Mouse (Mus musculus) cerebellum, postnatal 25 days (tissue): ENCODE data around the gene Hist1h4i.

Experiments
- DNase-seq, 2 experiments: peaks; one replicate each; pipeline ENCODE4 v3.0.0; 2021; ENCODE audit warnings: mixed read lengths in 2 of 2

Gene Hist1h4i

DNA sequence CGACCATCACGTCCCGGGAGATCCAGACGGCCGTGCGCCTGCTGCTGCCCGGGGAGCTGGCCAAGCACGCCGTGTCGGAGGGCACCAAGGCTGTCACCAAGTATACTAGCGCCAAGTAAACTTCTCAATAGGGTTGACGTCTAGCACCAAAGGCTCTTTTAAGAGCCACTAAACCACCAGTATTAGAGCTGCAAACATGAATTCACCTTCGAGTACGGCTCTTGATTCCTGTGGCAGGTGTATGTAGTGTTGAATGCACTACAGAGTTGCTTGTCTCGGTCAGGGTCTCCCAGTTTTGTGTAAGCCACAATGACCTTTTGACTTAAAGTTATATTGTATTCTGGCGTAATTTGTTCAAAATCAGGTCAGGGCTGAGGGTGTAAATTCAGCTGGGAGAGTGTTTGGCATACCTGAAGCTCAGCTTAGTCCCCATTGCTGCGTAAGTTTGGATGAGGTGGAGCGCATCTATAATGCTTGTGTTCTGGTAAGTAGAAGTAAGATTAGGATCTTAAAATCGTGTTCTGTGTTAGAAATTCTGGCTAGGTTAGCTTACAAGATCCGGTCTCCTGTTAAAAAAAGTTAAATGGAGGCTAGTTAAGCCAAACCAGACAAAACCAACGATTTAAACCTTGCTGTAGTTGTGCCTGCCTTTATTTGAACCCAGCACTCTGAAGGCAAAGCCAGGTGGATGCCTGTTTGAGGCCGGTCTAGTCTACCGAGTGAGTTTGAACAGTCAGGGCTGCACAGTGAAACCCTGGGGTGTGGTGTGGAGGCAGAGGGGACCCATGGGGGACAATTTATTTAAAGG lies 4.8 kb downstream of the Hist1h4i start:
- no peak for DNase-seq

DNA sequence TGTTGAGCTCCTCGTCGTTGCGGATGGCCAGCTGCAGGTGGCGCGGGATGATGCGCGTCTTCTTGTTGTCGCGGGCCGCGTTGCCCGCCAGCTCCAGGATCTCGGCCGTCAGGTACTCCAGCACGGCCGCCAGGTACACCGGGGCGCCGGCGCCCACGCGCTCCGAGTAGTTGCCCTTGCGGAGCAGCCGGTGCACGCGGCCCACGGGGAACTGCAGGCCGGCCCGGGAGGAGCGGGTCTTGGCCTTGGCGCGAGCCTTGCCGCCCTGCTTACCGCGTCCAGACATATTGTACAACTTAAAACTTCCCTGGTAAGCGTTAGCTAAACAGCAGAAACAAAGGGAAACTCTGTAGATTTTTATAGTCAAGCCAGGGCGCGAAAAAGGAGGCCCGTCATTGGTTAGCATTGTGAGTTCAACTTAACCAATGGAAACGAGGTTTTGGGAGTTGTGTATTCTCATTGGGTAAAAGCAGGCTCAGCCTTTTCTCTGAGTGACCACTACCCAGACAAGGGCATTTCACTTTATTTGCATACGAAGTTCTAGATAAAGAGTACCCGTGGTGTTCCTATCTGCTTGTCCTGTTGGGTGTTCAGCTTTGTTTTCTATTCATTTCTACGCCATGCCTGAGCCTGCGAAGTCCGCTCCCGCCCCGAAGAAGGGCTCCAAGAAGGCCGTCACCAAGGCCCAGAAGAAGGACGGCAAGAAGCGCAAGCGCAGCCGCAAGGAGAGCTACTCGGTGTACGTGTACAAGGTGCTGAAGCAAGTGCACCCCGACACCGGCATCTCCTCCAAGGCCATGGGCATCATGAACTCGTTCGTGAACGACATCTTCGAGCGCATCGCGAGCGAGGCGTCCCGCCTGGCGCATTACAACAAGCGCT lies 5.7 kb downstream of the Hist1h4i start, which contains the start of the genes Hist1h2ah and Hist1h2bk:
Gene Hist1h2ah (minus strand): TSS at position 302 of the 882 bp plus-strand sequence.
Gene Hist1h2bk (plus strand): TSS at position 604 of the 882 bp plus-strand sequence.
- peak; percentile 78 to 83 for DNase-seq

DNA sequence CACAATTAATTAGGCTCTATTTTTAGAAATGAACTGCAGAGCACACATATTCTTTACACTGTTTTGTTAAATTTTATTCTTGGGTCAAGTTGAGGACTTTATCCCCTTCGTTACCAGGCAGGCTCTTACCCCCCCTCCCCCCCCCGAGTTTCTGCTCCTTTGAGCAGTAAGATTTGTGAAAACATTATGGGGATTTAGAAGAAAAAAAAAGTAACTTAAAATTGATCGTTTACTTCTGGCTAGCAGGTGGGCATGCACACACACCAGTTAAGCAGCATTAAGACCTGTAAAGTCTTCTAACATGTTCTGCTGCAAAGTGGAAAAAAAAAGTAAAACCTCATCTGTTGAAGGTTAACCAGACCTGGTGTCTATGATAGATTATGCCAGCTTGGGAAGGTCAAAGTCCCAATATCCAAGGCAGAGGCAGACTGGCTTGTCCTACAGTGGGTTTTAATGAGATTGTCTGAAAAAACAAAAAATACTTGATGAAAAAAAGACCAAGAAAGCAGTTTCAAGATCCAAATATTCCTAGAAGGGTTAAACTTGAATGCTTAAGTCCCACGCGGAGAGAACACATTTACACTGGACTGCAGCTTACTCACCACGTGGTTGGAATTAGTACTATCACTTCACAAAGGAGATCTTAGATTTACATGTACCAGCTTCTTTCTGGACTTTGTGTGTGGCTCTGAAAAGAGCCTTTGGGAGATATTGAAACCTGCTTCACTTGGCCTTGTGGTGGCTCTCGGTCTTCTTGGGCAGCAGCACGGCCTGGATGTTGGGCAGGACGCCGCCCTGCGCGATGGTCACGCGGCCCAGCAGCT lies 6.5 kb downstream of the Hist1h4i start:
- no peak for DNase-seq

DNA sequence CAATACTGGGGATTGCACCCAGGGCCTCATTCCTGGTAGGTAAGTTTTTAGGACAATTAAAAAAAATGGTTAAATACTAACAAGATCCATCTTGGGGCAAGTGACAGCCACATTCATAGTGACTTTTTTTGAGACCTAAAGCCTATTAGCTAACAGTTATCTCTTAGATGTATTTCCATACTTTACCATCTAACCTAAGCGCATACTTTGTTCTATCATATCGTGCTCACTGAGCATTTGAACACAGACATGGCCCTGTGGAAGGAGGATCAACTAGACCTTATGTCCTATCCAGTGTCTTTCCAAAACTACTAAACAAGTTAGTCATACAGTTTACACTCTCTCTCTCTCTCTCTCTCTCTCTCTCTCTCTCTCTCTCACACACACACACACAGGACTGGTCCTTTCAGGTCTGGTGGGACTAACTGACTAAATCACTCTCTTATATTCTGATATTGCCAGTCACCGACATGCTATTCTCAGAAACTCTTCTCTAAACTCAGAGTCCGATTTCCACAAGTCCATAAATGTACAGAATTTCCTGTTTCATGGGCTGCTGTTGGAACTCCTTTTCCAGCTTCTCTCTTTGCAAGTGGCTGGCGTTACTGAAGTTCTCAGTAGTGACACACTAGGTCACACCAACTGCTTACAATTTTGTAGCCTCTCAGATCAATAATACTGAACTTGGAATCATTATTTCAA lies 7.3 kb downstream of the Hist1h4i start:
- DNase-seq: no peak

DNA sequence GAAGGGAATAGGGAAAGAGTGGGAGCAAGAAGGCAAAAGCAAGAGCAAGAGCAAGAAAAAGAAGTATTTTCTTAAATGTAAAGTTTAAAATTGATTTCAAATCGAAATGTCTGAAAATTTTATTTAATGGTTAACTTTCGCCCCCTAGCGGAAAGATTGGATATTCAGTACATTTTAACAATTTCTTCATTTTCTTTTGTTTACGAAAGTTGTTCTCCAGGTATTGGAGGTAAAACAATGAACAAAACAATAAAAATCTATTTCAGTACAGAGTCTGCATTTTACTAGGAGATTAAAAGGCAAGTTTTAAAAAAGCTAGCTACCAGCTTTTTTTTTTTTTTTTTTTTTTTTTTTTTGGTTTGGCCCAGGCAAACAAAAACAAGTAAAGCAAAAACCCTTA lies 10.7 kb downstream of the Hist1h4i start:
- no peak for DNase-seq

DNA sequence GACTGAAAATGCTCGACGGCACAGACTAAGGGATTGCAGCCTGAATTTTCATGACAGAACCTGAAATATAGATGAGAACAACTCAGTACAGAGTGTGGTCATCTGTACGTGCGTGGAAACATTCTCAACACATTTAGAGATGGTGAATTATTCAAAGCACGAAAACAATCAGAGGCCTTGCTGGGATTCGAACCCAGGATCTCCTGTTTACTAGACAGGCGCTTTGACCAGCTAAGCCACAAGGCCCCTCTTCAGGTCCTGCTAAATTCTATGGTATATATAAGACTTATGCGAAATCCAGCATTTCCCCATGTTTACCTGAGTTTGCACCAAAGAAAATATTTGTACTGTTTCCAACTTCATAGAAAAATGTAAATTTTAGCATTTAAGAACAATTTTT lies 11.2 kb downstream of the Hist1h4i start:
- DNase-seq: peak in 1 of 2 experiments; percentile 48

DNA sequence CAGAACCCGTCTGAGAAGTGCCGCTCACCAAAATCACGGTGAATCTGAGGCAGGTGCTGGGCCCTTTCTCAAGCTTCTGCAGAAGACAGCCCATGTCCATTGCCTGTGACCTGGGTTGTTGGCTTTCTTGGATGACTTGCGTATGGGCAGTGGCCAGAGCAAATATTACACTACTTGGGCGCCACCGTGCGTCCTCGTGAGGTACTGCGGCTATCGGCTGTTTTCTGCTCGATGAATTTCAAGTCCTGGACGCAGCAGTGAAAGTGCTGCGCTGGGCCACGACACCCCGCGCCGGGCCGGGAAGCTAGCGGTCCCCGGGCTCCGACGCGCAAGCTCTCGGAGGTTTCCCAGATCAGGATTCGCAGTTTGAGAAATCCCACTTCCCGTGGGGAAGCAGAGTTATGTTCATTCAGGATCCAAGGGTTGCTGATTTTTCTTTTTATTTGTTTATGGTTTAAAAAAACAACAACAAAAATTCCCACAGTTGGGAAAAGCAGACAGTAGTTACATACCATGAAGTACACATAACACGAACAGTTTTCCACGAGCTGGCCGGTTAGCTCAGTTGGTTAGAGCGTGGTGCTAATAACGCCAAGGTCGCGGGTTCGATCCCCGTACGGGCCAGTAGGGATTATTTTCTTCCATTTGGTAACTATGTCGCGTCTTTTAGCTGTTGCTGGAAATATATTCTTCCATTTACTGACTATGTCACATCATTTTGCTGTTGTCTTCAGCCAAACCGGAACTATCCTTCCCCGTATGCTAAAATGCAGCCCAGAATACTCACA lies 12.3 kb downstream of the Hist1h4i start:
- peak; percentile 96 for DNase-seq

DNA sequence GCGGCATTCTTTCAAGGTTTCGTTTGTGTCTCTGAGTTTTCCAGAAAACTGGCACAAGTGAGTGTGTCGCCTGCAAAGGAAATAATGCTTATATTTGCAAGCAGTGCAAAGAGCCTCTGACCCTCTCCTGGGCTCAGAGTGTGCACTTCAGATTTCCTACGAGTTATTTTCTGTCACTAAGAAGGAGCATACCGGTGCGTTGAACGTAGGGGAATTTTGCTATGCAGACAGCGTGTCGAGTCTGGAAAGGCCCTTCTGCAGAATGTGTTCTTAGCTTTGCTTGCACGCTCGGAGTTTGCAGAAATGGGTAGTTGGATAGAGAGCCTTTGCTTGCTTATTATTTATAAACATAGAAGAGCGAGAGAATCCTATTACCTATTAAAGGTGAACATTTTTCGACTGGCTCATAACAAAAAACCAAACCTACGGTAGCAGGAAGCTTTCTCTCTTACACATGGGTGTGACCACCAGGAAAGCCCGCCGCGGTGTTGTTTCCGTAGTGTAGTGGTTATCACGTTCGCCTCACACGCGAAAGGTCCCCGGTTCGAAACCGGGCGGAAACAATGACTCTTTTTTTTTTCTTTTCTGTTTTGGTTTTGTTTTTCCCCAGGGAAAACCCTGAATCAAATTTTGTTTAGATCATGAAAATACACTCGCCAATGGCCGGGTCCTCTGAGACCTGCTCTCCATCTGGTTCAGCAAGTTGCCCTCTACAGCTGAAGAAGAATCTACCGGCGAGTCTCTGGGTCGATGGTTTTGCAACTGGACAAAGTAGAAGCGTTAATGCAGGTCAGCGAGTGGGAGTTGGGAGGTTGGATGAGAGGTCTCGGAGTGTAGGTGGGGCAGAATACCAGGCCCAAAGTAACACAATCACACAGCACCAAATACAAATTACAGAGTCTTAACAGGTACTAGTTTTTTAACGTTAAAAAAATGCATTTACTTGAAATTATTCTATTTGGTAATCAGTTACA lies 14.8 kb downstream of the Hist1h4i start:
- DNase-seq: peak; percentile 85 to 86

DNA sequence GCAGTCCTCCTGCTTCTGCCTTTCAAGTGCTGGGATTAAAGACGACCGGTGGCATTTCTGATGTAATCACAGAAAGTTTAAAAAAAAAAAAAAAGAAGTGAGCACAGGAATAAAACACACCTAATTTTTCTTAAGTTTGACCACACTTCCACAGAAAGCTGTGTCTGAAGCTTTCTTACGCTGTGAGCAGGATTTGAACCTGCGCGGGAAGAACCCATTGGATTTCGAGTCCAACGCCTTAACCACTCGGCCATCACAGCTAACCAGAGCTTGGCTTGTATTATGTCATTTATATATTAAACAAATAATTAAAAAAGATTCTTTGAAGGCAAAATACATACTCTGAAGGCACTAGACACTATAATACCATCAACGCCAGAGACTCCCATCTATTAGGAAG lies 18.9 kb downstream of the Hist1h4i start:
- peak; percentile 84 to 85 for DNase-seq

DNA sequence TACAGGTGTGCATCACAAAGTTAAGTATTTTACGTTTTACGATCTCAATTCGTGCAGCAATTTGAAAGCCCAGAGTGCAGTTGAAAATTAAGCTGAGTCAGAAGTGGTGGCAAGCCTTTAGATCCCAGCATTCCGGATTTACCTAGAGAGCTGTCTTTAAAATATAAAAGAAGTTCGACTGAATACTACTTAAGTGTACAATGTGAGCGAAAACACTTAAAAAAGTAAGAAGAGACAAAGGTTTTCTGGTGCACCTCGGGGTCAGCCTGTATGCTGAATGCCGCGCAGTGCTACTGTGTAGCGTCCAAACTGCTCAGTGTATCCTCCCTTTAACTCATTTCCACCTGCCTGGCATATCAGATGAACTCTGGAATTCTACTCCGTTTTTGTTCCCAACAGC lies 19.6 kb downstream of the Hist1h4i start:
- no peak for DNase-seq

DNA sequence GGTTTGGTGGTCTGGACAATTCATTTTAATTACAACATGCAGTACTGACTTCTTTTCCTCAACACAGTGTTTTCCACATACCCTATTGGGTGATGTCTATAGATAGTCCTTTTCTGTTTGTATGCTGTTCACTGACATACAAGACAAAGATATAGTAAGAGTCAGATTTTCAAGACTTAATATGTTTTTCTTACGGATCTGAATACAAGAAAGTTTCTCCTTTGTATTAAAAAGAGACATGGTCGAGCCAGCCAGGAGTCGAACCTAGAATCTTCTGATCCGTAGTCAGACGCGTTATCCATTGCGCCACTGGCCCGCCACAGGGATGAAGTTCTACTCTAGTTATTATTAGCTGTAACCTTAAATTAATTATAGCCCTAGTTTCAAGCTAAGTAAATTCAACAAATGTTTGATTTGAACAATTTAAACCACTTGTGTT lies 20.2 kb downstream of the Hist1h4i start:
- DNase-seq: peak; percentile 62 to 66

DNA sequence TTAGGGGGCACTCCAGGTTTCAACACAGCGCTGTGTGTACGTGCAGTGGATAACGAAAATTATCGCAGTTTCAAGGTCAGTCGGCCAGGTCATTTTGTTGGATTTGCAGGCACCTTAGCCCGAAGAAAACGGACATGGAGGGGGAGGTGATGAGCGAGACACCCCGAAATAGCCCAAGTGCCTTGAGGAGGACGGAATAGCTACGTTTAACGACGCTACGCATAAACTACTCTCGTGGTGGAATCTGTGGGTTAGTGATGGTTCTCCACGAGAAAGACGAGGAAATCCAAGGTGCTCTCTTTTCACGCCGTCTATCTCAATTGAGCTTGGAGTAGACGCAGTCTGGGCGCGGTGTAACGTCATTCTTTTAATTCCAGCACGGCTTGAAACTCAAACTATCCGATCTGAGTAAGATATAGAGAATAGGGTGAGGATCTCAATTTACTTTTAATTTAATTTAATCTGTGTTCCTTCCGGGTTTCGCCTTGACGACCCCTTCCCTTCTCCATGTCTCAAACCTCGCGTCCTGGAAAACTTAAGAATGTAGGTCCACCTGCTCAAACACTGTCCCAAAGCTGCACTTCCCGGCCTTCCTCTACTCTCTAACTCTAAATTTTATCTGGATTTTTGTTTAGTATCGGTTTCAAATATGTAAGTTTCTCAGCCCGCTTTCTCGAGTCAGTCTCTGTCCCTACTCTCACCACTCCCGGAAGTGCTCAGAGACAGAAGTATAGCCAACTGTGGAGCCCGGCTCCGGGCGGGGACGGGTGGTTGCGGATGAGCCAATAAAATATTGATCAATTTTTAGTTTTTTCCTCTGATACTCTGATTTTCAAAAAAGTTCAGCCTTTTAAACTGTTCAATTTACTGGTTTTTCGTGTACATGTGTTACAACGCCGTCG lies 21.0 kb downstream of the Hist1h4i start:
- DNase-seq: no peak

DNA sequence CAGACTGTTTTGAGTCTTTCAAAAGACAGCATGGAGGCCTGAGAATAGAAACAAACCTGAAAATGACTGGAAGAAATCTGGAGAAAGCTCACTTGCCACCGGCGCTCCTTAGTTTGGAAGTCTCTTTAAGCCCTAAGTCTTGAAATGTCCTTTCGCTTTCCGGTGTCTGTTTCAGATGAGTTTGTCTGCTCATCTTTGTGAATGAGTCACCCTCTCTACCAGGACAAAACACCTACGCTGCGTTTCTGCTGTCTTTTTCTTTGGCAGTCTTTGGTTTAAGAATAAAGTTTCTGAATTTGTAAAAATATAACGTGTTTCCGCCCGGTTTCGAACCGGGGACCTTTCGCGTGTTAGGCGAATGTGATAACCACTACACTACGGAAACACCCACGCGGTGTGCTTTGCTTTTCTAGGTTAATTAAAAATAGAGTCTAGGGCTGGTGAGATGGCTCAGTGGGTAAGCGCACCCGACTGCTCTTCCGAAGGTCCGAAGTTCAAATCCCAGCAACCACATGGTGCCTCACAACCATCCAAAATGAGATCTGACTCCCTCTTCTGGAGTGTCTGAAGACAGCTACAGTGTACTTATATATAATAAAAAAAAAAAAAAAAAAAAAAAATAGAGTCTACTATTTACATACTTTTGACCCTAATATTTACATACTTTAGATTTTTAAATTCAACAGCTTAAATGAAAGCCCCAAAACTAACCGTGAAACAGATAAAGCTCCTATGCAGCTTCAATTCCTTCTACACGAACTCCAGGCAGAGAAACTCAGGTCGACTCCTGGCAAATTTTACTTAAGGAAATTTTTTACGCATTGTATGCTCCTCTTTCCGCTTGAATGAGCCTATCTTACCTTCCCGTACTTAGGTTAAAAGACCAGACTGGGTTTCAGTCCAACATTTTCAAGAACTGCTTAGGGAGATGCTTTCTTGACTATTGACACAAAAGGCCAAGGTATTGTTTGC lies 25.4 kb downstream of the Hist1h4i start:
- DNase-seq: peak; percentile 64 to 67

DNA sequence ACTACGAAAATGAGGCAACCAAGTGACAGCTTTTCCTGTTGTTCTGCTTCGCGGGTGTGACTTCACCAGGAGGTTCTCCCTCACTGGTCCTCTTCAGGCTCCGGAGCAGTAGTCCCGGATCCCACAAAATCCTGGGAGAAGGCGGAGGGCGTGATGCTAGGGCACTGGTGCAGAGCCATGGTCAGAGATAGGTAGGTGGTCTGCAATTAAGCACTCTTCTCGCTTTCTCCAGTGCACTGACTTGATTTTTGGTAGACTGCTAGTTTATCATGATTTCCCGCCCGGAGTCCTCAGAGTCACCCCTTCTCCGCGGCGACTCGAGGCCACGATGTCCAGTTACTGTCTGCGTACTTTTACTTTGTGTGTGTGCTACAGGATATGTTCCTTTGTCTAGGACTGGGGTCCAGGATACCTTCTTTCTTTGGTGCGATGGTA lies 26.7 kb downstream of the Hist1h4i start:
- peak in 1 of 2 experiments; percentile 35 for DNase-seq

DNA sequence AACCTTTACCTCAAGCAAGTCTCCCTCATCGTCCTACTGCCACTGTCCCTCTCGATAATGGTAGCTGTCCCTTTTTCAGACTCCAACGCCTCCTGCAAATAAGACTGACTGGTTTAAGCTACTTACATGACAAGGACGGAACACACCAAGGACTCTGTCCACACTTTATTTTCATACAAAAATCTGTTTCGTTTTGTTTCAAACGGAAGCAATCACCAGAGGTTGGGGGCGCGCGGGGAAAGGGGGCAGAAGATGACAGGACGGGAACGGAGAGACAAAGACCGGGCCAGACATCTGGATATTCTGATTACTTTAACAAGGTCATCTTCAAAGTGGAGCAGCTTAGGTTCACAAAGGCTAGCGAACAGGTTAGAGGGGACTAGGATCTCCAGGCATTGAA lies 27.4 kb downstream of the Hist1h4i start:
- no peak for DNase-seq

DNA sequence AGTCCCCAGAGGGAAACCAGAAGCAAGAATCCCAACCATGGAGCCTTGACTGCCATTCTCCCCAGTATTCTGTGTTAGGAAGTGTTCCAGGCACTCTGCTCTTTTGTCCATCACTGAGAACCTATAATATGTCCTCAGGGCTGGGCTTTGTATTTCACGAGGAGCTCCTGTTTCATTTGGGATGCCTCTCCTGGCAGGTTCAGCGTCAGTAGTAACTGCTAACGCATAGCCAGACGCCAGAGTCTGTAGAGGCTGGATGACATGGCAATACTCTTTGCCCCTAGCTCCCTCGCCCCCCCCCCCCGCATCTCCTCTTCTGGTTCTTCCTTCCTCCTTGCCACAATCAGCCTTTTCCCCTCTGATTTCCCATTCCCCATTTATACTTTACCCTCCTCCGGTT lies 31.5 kb downstream of the Hist1h4i start, which contains the start of gene Prss16:
Gene Prss16 (minus strand): TSS at position 101 of the 400 bp plus-strand sequence.
- DNase-seq: no peak

DNA sequence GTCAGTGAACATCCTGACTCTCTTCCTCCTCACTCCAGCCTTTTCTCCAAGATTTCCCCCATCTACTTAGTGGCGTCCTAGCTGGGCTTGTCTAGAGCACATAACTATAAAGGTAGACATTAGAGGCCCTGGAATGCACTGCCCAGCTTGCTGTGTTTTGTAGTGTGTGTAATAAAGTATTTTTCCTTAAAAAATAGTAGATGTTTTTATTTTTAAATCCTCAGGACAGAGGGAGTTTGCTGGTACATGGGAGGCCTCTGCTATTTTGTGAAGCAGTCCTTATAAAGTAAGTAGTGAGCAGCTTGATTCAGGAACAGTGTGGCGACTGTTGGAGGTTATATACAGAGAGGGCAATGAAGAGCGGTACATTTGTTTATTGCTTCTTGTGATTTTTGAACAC lies 32.5 kb downstream of the Hist1h4i start:
- DNase-seq: no peak
